Mouse (Mus musculus): ENCODE data around the gene Pigq.

Gene Pigq

GRCm38 (mm10) chr17:25948051-25948450 lies 3.3 kb upstream of the Pigq start:
- ChIA-PET POLR2A (interaction anchor here in 2 of 4 experiments (0.9 to 1.6 kb wide), 2 partner anchors 10 to 12 kb away, joined by 3 to 7 read pairs; no protein-coding TSS in a partner anchor), CTCF (interaction anchor here in 1 of 4 experiments (1.3 kb wide), 1 partner anchor 14 kb away, joined by 4 read pairs; no protein-coding TSS in a partner anchor)

- ChIA-PET POLR2A (interaction anchor here in 2 of 4 experiments (0.9 to 1.6 kb wide), 3 partner anchors 11 to 38 kb away, joined by 3 to 7 read pairs (median 3); partner anchors contain the start of gene Capn15 (in 1 of the 2)), CTCF (no interaction called here)
These were observed 2.8 kb upstream of the Pigq start for GRCm38 (mm10) chr17:25947576-25947975.

GRCm38 (mm10) chr17:25946891-25947290 lies 2.2 kb upstream of the Pigq start:
- ChIA-PET CTCF (no interaction called here), POLR2A (interaction anchor here in 1 of 4 experiments (1.0 to 1.6 kb wide), 3 partner anchors 12 to 79 kb away, joined by 3 to 7 read pairs (median 3); partner anchors contain the start of genes Capn15 and Mcrip2)

- ChIA-PET POLR2A (interaction anchor here in 2 of 4 experiments (0.5 to 1.6 kb wide), 3 partner anchors 12 to 78 kb away, joined by 3 to 7 read pairs (median 3); partner anchors contain the start of gene Mcrip2 (in 1 of the 2)), CTCF (no interaction called here)
These were observed 1.6 kb upstream of the Pigq start for GRCm38 (mm10) chr17:25946349-25946748.

GRCm38 (mm10) chr17:25945517-25946155 lies 900 bp upstream of the Pigq start:
- CTCF ChIA-PET, result interaction anchor here in 2 of 4 experiments (0.6 to 1.2 kb wide), 3 partner anchors 59 to 129 kb away, joined by 3 to 6 read pairs (median 4); no protein-coding TSS in a partner anchor
- POLR2A ChIA-PET, result interaction anchor here in 3 of 4 experiments (0.5 to 1.4 kb wide), 4 partner anchors 21 to 145 kb away, joined by 3 to 4 read pairs (median 3); partner anchors contain the start of genes Decr2 (in 1 of the 3), Mcrip2 (in 1 of the 3) and Stub1 (in 1 of the 3)

- ChIA-PET POLR2A (interaction anchor here in 2 of 4 experiments (0.6 to 0.8 kb wide), 5 partner anchors 10 to 137 kb away, joined by 3 to 5 read pairs (median 3); no protein-coding TSS in a partner anchor), CTCF (no interaction called here)
These were observed 967 bp downstream of the Pigq start for GRCm38 (mm10) chr17:25943769-25944168.

- ChIA-PET CTCF (interaction anchor here in 1 of 4 experiments (0.5 kb wide), 1 partner anchor 294 kb away, joined by 3 read pairs; no protein-coding TSS in a partner anchor), POLR2A (interaction anchor here in 3 of 4 experiments (1.2 to 3.1 kb wide), 8 partner anchors 8 to 99 kb away, joined by 3 to 16 read pairs (median 4); partner anchors contain the start of genes A930017K11Rik (in 1 of the 3), Rab40c (in 1 of the 3) and Rhot2 (in 1 of the 3))
These were observed 1.5 kb downstream of the Pigq start for GRCm38 (mm10) chr17:25943221-25943620.

- ChIA-PET CTCF (interaction anchor here in 2 of 4 experiments (0.5 to 1.5 kb wide), 2 partner anchors 48 to 295 kb away, joined by 3 to 4 read pairs; no protein-coding TSS in a partner anchor), POLR2A (interaction anchor here (0.7 to 3.1 kb wide), 15 partner anchors 7 to 109 kb away, joined by 3 to 16 read pairs (median 3); partner anchors contain the start of genes A930017K11Rik (in 1 of the 4), Capn15 (in 1 of the 4), Rab40c (in 1 of the 4) and Rhot2 (in 1 of the 4))
These were observed 2.1 kb downstream of the Pigq start for GRCm38 (mm10) chr17:25942597-25943151.

- ChIA-PET POLR2A (interaction anchor here (0.6 to 3.1 kb wide), 28 partner anchors 8 to 113 kb away, joined by 3 to 27 read pairs (median 3); partner anchors contain the start of genes A930017K11Rik (in 2 of the 4), Capn15 (in 2 of the 4), Jmjd8 (in 1 of the 4) and Mcrip2 (in 1 of the 4)), CTCF (interaction anchor here in 1 of 4 experiments (1.5 kb wide), 1 partner anchor 47 kb away, joined by 4 read pairs; no protein-coding TSS in a partner anchor)
These were observed 3.1 kb downstream of the Pigq start for GRCm38 (mm10) chr17:25941511-25942241.

GRCm38 (mm10) chr17:25934526-25934925 lies 10.2 kb downstream of the Pigq start:
- POLR2A ChIA-PET, result interaction anchor here in 1 of 4 experiments (0.6 to 2.1 kb wide), 6 partner anchors 12 to 1081 kb away, joined by 3 to 6 read pairs (median 4); partner anchors contain the start of genes Rab40c, Stub1 and Wfikkn1

GRCm38 (mm10) chr17:25925348-25925747 lies 19.4 kb downstream of the Pigq start:
- ChIA-PET POLR2A (interaction anchor here in 2 of 4 experiments (0.6 to 1.1 kb wide), 4 partner anchors 18 to 92 kb away, joined by 3 read pairs; partner anchors contain the start of gene Stub1 (in 1 of the 2)), CTCF (interaction anchor here in 1 of 4 experiments (1.5 kb wide), 2 partner anchors 31 to 165 kb away, joined by 4 read pairs; partner anchors contain the start of gene Decr2)

More at GRCm38 (mm10) chr17:25934526-25934925, 10.2 kb downstream of the Pigq start:
- CTCF ChIA-PET, result interaction anchor here in 1 of 4 experiments (0.6 kb wide), 1 partner anchor 36 kb away, joined by 5 read pairs; no protein-coding TSS in a partner anchor

GRCm38 (mm10) chr17:25922120-25922519 lies 22.6 kb downstream of the Pigq start:
- ChIA-PET POLR2A (interaction anchor here in 1 of 4 experiments (1.2 to 1.9 kb wide), 3 partner anchors 25 to 43 kb away, joined by 4 to 9 read pairs (median 8); no protein-coding TSS in a partner anchor), CTCF (no interaction called here)

GRCm38 (mm10) chr17:25919786-25920642 lies 24.7 kb downstream of the Pigq start:
- CTCF ChIA-PET, result interaction anchor here in 2 of 4 experiments (0.8 to 1.9 kb wide), 5 partner anchors 26 to 170 kb away, joined by 3 to 8 read pairs (median 4); partner anchors contain the start of gene Decr2 (in 1 of the 2)
- POLR2A ChIA-PET, result interaction anchor here in 3 of 4 experiments (0.6 to 2.0 kb wide), 39 partner anchors 8 to 1233 kb away, joined by 3 to 16 read pairs (median 3); partner anchors contain the start of genes Stub1 (in 2 of the 3), Axin1 (in 1 of the 3), Jmjd8 (in 1 of the 3) and Mcrip2 (in 1 of the 3)

- ChIA-PET CTCF (interaction anchor here in 3 of 4 experiments (0.6 to 1.2 kb wide), 3 partner anchors 57 to 751 kb away, joined by 3 to 5 read pairs (median 3); partner anchors contain the start of gene Decr2 (in 1 of the 3)), POLR2A (interaction anchor here in 3 of 4 experiments (0.5 to 2.0 kb wide), 16 partner anchors 9 to 120 kb away, joined by 3 to 16 read pairs (median 3); partner anchors contain the start of genes Stub1 (in 2 of the 3) and Mcrip2 (in 1 of the 3))
These were observed 25.5 kb downstream of the Pigq start, which contains the start of gene Rab40c for GRCm38 (mm10) chr17:25919144-25919785. Gene Rab40c, minus strand, starts transcription at chr17:25919727.

GRCm38 (mm10) chr17:25918037-25918750 lies 26.5 kb downstream of the Pigq start:
- ChIA-PET CTCF (interaction anchor here in 2 of 4 experiments (0.7 to 1.3 kb wide), 2 partner anchors 24 to 56 kb away, joined by 3 read pairs; no protein-coding TSS in a partner anchor), POLR2A (interaction anchor here in 3 of 4 experiments (0.8 to 1.7 kb wide), 11 partner anchors 11 to 89 kb away, joined by 3 to 6 read pairs (median 3); partner anchors contain the start of gene Mcrip2 (in 1 of the 3))
